Mouse (Mus musculus) hindbrain, embryonic 14.5 days (tissue): Measurements from ENCODE around the gene Tnrc6c. TPM values are rescaled to one million over a fixed set of nuclear protein-coding genes. Genes with fewer than 3 reads are reported as not detected.

ENCODE experiments used
- ATAC-seq: fragments of 200-750 bp; cut with Nextera tagmentation; 2 replicates; pipeline ENCODE4 v1.8.0; 2017; ENCODE audit warnings: moderate number of reproducible peaks, mild to moderate bottlenecking, moderate TSS enrichment, moderate library complexity; ENCODE audit not compliant: low FRiP score
- DNase-seq: peaks from one replicate; pipeline ENCODE4 v3.0.0-alpha.2; 2015; ENCODE audit warnings: low spot score
- H3K27ac ChIP-seq: fragments of 300-500 bp; sonication (generic); 2 replicates; pipeline ENCODE4 v1.5.1; 2014; ENCODE audit warnings: mild to moderate bottlenecking, moderate library complexity
- H3K27me3 ChIP-seq: fragments of 300-500 bp; sonication (generic); 2 replicates; pipeline ENCODE4 v1.6.1; 2014; ENCODE audit warnings: mild to moderate bottlenecking, low read length, mixed read lengths; ENCODE audit not compliant: control insufficient read depth, insufficient read depth
- H3K36me3 ChIP-seq: fragments of 300-500 bp; sonication (generic); replicated peaks from 2 replicates; pipeline ENCODE4 v1.6.1; 2014; ENCODE audit not compliant: control insufficient read depth, insufficient read depth
- H3K4me1 ChIP-seq: fragments of 300-500 bp; sonication (generic); replicated peaks from 2 replicates; pipeline ENCODE4 v1.6.1; 2014; ENCODE audit warnings: antibody characterized with exemption, low read length, mixed read lengths; ENCODE audit not compliant: control insufficient read depth, insufficient read depth
- H3K4me2 ChIP-seq: fragments of 300-500 bp; sonication (generic); replicated peaks from 2 replicates; pipeline ENCODE4 v1.6.1; 2014; ENCODE audit warnings: mild to moderate bottlenecking, moderate library complexity
- H3K4me3 ChIP-seq: fragments of 300-500 bp; sonication (generic); replicated peaks from 2 replicates; pipeline ENCODE4 v1.5.1; 2014; ENCODE audit warnings: mild to moderate bottlenecking, low read length
- H3K9ac ChIP-seq: fragments of 300-500 bp; sonication (generic); 2 replicates; pipeline ENCODE4 v1.6.1; 2014
- H3K9me3 ChIP-seq: fragments of 300-500 bp; sonication (generic); 2 replicates; pipeline ENCODE4 v1.6.1; 2016; ENCODE audit warnings: low read length; ENCODE audit not compliant: control insufficient read depth
- WGBS: fragments of 180-500 bp; shearing (Covaris S2); extraction: QIAGEN DNeasy Blood & Tissue Kit; methylation state at CpG from one replicate; pipeline ENCODE4 v1.1.7; 2014; 5-methylcytosine and 5-hydroxymethylcytosine counted together
- polyA plus RNA-seq: library from polyadenylated mRNA; unstranded; fragments of >200 nt; fragmentation: Nextera tagmentation; extraction: Ambion mirVana; gene quantifications from 2 replicates; pipeline ENCODE4 v1.2.1, GENCODE M21; 2014

The Tnrc6c gene
- polyA plus RNA-seq, 1 experiment from 2014 or later = 25.1 TPM

GRCm38 (mm10) chr11:117629865-117630264, 24.2 kb upstream of the Tnrc6c start:
- ATAC-seq (no peak), DNase-seq (no peak)
- WGBS = 69% methylated on average over 2 of the region's 2 CpGs
- Histone ChIP-seq H3K4me1 (peaks cover 28% of the 10 kb centered on the region), H3K9ac (no peak overlapping the region), H3K4me3 (no peak overlapping the region), H3K9me3 (no peaks in the 10 kb centered on the region), H3K4me2 (no peak overlapping the region), H3K27ac (no peak overlapping the region), H3K27me3 (no peaks in the 10 kb centered on the region), H3K36me3 (no peaks in the 10 kb centered on the region)

DNA sequence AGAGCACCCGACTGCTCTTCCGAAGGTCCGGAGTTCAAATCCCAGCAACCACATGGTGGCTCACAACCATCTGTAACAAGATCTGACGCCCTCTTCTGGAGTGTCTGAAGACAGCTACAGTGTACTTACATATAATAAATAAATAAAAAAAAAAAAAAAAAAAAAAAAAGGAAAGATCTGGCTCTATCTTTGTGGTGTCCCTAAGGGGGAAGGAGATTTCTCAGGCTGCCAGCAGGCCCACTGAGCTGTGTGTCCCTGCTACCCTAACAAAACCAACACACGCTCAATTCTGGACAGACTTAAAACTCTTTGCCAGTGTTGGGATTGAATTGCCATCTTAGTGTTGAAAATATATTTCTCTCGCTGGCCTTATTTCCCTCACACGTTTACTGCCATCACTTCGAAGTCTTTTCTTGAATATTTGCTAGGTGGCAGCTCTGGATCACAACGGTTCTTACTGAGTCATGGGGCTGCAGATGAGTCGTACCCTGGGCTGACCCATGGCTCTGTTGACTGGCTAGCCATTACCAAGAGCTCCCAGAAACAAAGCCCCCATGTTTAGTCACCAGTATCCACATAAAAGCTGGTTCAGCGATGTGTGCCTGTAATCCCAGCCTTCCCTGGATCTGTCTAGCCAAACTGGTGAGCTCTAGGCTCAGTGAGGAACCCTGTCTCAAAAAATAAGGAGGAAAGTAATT, 23.1 kb upstream of the Tnrc6c start:
- no peaks in the 10 kb centered on the region for H3K9me3 ChIP-seq
- no peak for ATAC-seq
- 91% methylated on average over 10 of the region's 11 CpGs for WGBS

GRCm38 (mm10) chr11:117633310-117633709, 20.8 kb upstream of the Tnrc6c start:
- Histone ChIP-seq H3K4me1 (peaks cover 16% of the 10 kb centered on the region), H3K4me3 (no peak overlapping the region), H3K4me2 (no peak overlapping the region), H3K36me3 (no peaks in the 10 kb centered on the region), H3K27ac (no peak overlapping the region), H3K9me3 (no peaks in the 10 kb centered on the region), H3K27me3 (no peaks in the 10 kb centered on the region), H3K9ac (no peak overlapping the region)
- ATAC-seq = no peak
- WGBS = 83% methylated on average over 3 of the region's 3 CpGs
- DNase-seq = no peak

More for the DNA sequence above, 23.1 kb upstream of the Tnrc6c start:
- Histone ChIP-seq H3K9ac (no peak overlapping the region), H3K4me1 (peaks cover 29% of the 10 kb centered on the region), H3K4me3 (no peak overlapping the region), H3K27ac (no peak overlapping the region), H3K27me3 (no peaks in the 10 kb centered on the region), H3K36me3 (no peaks in the 10 kb centered on the region), H3K4me2 (no peak overlapping the region)
- no peak for DNase-seq

DNA sequence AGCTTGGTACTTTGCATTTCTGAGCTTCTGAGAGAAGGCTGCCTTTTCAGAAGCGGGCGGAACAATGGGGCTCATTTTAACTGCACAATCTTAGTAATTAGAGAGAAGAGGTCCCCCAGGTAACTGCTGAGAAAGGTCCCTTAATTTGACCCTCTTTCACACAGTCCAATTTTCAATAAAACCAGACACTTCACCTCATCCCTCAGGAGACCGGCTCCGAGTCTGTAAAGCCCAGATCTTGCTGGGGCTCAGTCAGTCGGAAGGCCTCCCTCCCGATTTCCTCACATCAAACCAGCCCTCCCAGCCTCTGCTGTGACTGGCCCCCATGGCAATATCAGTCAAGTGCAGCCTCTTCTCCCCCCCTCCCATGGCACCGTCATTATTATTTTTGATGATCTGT, 15.7 kb upstream of the Tnrc6c start:
- WGBS = 28% methylated on average over 7 of the region's 7 CpGs
- Histone ChIP-seq H3K4me3 (no peak overlapping the region), H3K9me3 (no peaks in the 10 kb centered on the region), H3K27ac (peak overlapping the region; percentile 51), H3K27me3 (no peaks in the 10 kb centered on the region), H3K36me3 (no peaks in the 10 kb centered on the region), H3K4me2 (no peak overlapping the region), H3K9ac (peak overlapping the region; percentile 17; the same call in 1 of the 2 replicates), H3K4me1 (peaks cover 11% of the 10 kb centered on the region; the same call in 1 of the 2 replicates)
- ATAC-seq = no peak
- peak; percentile 28 for DNase-seq

DNA sequence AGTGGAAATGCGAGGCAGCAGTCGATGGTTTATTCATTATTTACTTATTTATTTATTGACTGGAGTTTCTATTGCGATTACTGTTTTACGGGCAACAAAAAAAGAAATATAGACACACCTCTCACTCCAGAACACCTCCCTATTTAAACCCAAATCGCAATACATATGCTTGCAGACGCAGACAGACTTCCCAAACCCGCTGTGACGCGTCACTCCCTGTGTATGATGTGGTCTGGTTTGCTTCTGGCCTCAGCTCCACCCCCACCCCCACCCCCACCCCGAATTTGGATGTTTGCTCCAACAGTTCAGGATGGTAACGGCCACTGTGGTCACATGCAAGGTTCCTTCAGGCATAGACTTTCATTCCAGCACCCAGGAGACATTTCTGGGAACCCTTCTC, 15.3 kb upstream of the Tnrc6c start:
- H3K4me1 ChIP-seq = peaks cover 11% of the 10 kb centered on the region; the same call in 1 of the 2 replicates
- H3K9me3 ChIP-seq = no peaks in the 10 kb centered on the region
- no peak for ATAC-seq
- no peaks in the 10 kb centered on the region for H3K27me3 ChIP-seq
- 54% methylated on average over 11 of the region's 11 CpGs for WGBS
- peak overlapping the region; percentile 17; the same call in 1 of the 2 replicates for H3K9ac ChIP-seq
- H3K27ac ChIP-seq = peak overlapping the region; percentile 51; the same call in 1 of the 2 replicates
- H3K4me3 ChIP-seq = no peak overlapping the region
- no peak overlapping the region for H3K4me2 ChIP-seq
- H3K36me3 ChIP-seq = no peaks in the 10 kb centered on the region
- DNase-seq = no peak

- DNase-seq (no peak), ATAC-seq (no peak)
- Histone ChIP-seq H3K9ac (no peak overlapping the region), H3K4me1 (peaks cover 11% of the 10 kb centered on the region; the same call in 1 of the 2 replicates), H3K27me3 (no peaks in the 10 kb centered on the region), H3K36me3 (no peaks in the 10 kb centered on the region), H3K4me2 (no peak overlapping the region), H3K27ac (no peak overlapping the region), H3K4me3 (no peak overlapping the region), H3K9me3 (no peaks in the 10 kb centered on the region)
- 85% methylated on average over 7 of the region's 7 CpGs for WGBS
These were observed 14.6 kb upstream of the Tnrc6c start for GRCm38 (mm10) chr11:117639331-117639970.

- DNase-seq = no peak
- Histone ChIP-seq H3K27ac (no peak overlapping the region), H3K9ac (no peak overlapping the region), H3K36me3 (no peaks in the 10 kb centered on the region), H3K4me2 (no peak overlapping the region), H3K9me3 (no peaks in the 10 kb centered on the region), H3K4me1 (peaks cover 5% of the 10 kb centered on the region; the same call in 1 of the 2 replicates), H3K4me3 (no peak overlapping the region), H3K27me3 (no peaks in the 10 kb centered on the region)
- no peak for ATAC-seq
- WGBS = 96% methylated on average over 2 of the region's 2 CpGs
These were observed 11.9 kb upstream of the Tnrc6c start for GRCm38 (mm10) chr11:117642181-117642580.

DNA sequence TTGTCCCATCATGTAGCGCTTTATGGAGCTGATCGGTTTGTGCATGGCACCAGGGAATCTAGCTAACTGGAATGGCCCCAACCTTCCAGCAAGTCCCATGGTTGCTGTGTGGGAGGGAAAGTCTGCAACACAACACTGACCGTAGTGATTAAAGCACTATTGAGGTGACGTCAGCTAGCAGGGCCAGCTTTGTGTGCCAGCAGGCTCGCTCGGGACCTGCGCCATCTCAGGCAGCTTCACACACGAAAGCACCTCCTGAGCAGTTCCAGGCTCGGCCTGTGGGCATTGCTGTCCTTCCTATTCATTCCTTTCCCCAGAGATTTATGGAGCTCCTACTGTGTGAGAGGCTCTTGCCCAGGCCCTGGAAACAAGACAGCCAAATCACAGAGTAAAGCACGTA, 10.8 kb upstream of the Tnrc6c start:
- Histone ChIP-seq H3K9me3 (no peaks in the 10 kb centered on the region), H3K27ac (no peak overlapping the region), H3K4me2 (no peak overlapping the region), H3K4me1 (peaks cover 5% of the 10 kb centered on the region; the same call in 1 of the 2 replicates), H3K36me3 (no peaks in the 10 kb centered on the region), H3K9ac (no peak overlapping the region), H3K4me3 (no peak overlapping the region), H3K27me3 (no peaks in the 10 kb centered on the region)
- 53% methylated on average over 10 of the region's 10 CpGs for WGBS
- no peak for DNase-seq
- 0 out of 2 replicates have a peak, but pooled peaks have one; percentile 17 for ATAC-seq

GRCm38 (mm10) chr11:117646786-117647185, 7.3 kb upstream of the Tnrc6c start:
- WGBS = 59% methylated on average over 4 of the region's 4 CpGs
- DNase-seq (peak; percentile 42), ATAC-seq (no peak)
- Histone ChIP-seq H3K4me1 (no peaks in the 10 kb centered on the region), H3K27ac (no peak overlapping the region), H3K4me3 (no peak overlapping the region), H3K9ac (no peak overlapping the region), H3K36me3 (no peaks in the 10 kb centered on the region), H3K4me2 (no peak overlapping the region), H3K9me3 (no peaks in the 10 kb centered on the region), H3K27me3 (no peaks in the 10 kb centered on the region)
